Mouse (Mus musculus) Muller cell, postnatal 12 days (primary cell): ENCODE measurements around the gene ccdc198.
"Not testable (repeated sequence)": the region's sequence is repeated elsewhere in the genome, so short reads cannot be mapped to it uniquely, and the experiment has no call there.

Source experiments
- DNase-seq: peaks from one replicate; pipeline ENCODE4 v3.0.0-alpha.2; 2015; ENCODE audit errors: inconsistent ontology term

ccdc198 gene

GRCm38 (mm10) chr14:49245126-49245714 lies at the start of gene ccdc198:
ccdc198 (minus strand) TSS chr14:49245474.
- DNase-seq: no peak

- DNase-seq: peak; percentile 85
Observed at GRCm38 (mm10) chr14:49293802-49294449, 48.7 kb upstream of the ccdc198 start.

- no peak for DNase-seq
Observed at GRCm38 (mm10) chr14:49290029-49290745, 44.9 kb upstream of the ccdc198 start.

DNA sequence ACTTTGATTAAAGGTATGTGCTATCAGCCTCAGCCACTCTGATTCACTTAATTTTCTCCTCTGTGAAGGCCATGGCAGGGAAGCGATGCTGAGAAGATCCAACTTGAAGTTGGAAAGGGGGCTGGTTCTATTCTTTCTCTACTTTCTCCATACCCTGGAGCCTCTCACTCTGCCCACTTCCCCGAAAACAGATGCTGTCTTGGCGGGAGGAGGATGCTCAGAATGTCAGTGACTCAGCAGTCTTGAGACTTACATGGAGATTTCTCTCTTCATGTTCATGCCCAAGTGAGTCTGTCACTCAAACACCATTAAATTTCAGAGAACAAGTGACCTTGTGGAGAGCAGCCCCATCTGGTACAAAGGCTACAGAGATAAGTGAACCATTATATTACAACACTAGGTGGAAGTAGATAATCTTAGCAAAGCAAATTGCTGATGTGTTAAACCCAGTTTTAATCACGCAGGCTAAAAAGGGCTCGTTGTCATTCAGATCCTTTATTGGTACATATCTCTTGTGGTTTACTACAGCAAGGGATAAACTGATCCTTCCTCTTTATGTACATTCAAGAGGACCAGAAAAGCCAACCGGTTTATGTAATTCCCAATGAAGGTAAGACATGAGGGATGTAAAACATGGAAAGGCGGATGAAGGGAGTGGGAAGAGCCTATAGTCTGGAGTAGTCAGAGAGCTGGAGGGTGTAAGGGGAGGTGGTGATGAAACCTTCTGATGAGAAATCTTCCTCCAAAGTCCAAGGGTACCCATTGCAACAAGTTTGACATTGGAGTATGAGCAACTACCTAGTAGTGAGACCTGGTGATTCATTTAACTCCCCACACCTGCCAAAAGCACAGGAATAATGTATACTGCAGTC lies 38.7 kb upstream of the ccdc198 start:
- DNase-seq: no peak

GRCm38 (mm10) chr14:49278880-49279279 lies 33.6 kb upstream of the ccdc198 start:
- DNase-seq: no peak

- not testable (repeated sequence) for DNase-seq
Observed at GRCm38 (mm10) chr14:49278479-49278878, 33.2 kb upstream of the ccdc198 start.

- no peak for DNase-seq
Observed at GRCm38 (mm10) chr14:49277642-49278041, 32.4 kb upstream of the ccdc198 start.

DNA sequence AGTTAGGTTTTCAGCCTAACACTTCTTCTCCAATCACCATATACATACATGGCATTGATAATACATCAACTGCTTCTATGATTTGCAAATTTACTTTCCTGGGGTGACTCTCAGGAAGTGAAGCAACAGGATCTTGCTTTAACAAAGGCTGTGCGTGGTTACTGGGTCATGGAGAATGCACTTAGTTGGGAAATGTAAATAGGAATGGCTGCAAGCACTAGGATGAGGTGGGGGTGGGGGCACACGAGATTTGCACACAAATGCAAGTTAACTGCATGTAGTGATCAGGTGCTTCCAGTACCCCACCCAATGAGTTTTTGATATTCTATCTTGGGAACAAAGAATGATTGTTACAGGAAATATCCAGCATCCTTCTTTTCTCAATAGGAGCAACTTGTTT lies 30.1 kb upstream of the ccdc198 start:
- no peak for DNase-seq

GRCm38 (mm10) chr14:49265286-49266002 lies 20.2 kb upstream of the ccdc198 start:
- DNase-seq: no peak

DNA sequence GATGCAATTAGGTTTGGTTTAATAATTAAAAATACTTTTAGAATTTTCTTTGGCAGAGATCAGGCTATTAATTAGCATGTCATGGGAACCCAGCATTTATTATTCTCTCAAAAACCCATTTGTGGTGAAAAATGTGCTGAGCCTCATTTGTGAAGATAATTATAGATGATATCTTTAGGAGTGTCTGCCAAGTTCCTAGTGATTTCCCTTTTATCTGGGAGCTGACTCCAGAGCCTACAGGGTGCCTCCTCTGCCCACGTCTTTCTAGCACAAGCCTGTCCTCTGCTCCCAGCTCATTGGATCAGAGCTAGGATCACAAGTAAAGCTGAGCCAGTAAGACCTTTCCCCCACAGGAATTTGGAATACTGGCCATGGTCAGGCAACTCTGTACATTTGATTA lies 3.8 kb downstream of the ccdc198 start:
- DNase-seq: peak; percentile 89

GRCm38 (mm10) chr14:49238206-49238605 lies 7.1 kb downstream of the ccdc198 start:
- DNase-seq: peak; percentile 43

DNA sequence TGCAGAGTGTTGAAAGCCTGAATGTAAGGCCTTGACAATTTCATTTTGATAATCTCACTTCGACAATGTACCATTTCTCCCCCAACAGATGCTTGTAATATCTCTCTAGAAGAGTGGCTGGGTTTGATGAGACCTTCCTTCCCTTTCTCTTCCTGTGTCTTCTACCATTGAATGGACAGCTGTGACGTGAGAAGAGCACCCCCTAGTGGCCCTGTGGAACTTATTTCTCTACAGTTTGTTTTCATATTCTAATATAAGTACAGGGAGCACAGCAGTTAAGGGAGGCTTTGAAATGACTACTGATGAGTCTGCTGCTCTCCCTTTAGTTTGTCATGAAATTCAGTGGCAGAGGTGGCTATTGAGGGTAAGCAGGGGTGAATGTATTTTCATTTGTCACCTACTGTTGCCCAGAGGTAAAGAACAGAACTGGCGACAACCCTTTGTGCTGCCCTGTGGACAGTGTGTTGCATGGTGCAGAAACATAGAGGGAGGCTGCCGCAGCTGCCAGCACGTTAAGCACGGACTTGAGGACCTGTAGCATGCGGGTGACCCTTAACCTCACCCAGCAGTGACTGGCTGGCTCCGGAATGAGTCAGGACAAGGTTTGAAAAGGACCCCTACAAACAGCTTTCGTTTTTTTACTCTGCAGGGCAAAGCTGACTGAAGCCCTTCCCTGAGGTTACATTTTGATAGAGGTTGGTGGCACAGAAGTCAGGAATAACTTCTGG lies 10.3 kb downstream of the ccdc198 start:
- DNase-seq: peak; percentile 7

- no peak for DNase-seq
Observed at GRCm38 (mm10) chr14:49231845-49232244, 13.4 kb downstream of the ccdc198 start.

GRCm38 (mm10) chr14:49226986-49227385 lies 18.3 kb downstream of the ccdc198 start:
- DNase-seq: no peak

GRCm38 (mm10) chr14:49226471-49226870 lies 18.8 kb downstream of the ccdc198 start:
- DNase-seq: no peak

DNA sequence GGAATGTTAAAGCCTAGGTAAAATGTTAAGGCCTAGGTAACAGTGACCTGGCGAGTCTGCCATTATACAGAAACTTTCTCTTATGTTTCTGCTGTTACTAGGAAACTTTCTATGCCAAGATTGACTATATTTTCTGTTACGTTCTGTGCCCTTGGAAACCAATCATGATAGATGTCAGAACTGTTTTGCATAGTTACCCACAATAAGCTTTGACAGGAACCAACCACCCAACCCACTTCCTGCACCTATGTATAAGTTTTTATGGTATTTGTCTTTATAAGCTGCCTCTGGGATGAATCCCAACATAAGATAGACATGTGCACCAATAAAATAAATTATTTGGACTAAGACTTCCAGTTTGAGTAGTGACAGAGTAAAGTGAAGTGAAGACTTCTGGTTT lies 23.5 kb downstream of the ccdc198 start:
- no peak for DNase-seq

DNA sequence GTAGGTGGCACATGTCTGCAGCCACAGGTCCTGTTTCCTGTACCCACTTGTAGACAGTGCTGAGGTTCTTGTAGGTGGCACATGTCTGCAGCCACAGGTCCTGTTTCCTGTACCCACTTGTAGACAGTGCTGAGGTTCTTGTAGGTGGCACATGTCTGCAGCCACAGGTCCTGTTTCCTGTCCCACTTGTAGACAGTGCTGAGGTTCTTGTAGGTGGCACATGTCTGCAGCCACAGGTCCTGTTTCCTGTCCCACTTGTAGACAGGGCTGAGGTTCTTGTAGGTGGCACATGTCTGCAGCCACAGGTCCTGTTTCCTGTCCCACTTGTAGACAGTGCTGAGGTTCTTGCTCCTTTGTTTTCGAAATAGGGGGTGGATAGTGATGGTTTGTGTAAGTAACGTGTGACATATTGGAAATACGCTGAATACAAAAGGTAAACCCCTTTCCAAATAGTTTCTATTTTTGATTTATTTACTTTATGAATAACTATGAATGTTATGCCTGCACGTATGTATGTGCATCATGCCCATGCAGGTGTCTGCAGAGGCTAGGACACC lies 25.7 kb downstream of the ccdc198 start:
- DNase-seq: not testable (repeated sequence)

DNA sequence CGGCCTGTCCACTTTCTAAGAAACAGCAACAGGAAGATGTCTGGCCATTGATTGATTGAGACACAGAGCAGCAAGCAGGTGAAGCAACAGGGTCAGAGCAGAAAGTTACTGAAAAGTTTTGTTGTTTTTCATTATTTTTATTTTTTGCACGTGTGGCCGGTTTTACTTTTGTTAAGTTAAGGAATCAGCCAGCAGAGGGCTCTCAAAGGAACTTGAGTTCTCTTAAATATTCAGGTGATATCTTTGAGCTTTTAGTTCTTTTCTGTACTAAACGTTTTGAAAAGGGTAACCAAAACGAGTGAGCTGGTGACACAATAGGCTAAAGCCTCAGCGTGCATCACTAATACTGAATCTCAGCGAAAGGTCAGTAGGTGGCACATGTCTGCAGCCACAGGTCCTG lies 26.6 kb downstream of the ccdc198 start:
- no peak for DNase-seq

DNA sequence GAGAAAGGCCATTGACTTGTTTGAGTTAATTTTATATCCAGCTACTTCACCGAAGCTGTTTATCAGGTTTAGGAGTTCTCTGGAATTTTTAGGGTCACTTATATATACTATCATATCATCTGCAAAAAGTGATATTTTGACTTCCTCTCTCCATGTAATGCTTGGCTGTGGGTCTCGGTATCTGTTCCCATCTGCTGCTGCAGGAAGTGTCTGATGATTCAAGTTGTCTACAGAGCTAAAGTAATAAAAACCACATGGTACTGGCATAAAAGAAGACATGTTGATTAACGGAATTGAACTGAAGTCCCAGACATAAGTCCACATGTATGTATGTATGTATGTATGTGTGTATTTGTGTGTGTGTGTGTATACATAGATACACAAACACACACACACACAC lies 35.1 kb downstream of the ccdc198 start:
- DNase-seq: not testable (repeated sequence)

DNA sequence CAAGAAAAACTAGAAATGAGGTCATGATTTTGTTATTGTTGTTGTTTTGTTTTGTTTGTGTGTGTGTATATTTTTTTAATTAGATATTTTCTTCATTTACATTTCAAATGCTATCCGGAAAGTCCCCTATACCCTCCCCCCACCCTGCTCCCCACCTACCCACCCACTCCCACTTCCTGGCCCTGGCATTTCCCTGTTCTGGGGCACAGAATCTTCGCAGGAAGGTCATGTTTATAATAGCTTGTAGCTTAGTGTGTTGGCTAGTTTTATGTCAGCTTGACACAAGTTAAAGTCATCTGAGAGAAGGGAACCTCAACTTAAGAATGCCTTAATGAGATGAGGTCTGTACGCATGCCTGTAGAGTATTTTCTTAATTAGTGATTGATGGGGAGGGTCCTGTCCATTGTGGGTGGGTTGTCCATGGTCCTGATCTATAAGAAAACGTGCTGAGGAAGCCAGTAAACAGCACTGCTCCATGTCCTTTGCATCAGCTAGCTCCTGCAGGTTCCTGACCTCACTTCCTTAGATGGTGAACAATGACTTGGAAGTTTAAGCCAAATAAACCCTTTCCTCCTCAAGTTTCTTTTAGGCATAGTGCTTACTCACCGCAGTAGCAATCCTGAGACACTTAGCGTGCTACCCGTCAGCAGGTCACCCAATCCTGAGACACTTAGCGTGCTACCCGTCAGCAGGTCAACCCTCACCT lies 44.0 kb downstream of the ccdc198 start:
- no peak for DNase-seq
